Mouse (Mus musculus) adrenal gland, postnatal 25 days (tissue): ENCODE data around the gene Hscb. TPM values are rescaled to one million over a fixed set of nuclear protein-coding genes. Genes with fewer than 3 reads are reported as not detected.
A peak's percentile ranks its signal among the peaks of the same experiment; 100 is the strongest.

Source experiments
- DNase-seq: peaks from one replicate; pipeline ENCODE4 v3.0.0; 2021; ENCODE audit warnings: mixed read lengths
- total RNA-seq: library from RNA; stranded (reverse); gene quantifications from 2 replicates; pipeline ENCODE4 v1.2.3, GENCODE M21; 2021

Hscb gene
- total RNA-seq, 1 experiment from 2014 or later: 17.8 TPM

GRCm38 (mm10) chr5:110780761-110781528 is 58.6 kb downstream of the Hscb start:
- DNase-seq: no peak

DNA sequence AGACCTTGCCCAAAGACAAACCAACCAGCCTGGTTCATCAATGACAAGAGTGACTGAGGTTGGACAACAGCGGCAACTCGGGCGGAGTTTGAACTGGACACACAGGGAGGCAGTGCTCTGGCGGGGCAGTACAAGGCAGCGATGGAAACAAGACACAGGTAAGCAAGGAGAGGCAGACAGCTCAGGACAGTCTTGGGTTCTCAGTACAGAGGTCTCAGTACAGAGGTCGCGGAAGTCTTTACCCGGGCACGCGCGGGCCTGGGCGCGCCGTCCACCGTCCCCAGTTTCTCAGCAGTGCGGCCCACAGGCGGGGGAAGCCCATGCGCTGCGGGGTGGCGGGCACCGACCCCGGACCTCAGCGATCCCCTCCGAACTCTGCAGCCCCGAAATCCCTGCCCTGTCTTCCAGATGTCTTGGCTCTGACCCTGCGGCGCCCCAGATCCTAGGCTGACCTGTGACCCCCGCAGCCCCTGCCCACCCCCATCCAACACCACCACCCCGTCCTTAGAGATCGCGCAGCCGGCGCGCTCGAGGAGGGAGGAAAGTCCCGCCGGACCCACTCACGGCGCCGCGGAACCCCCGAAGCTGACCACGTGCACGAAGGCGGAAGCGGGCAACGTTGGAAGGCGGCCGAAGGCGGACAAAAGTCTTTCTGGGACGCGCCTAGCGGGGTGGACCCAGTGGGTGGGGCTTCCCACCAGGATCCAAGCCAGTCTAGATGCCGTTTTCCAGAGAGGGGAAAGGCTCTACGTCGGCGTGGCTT is 59.4 kb downstream of the Hscb start, which contains the start of gene Pus1:
Gene Pus1, minus strand, starts transcription at position 662 of the 763 bp plus-strand sequence.
- DNase-seq: peak; percentile 95

DNA sequence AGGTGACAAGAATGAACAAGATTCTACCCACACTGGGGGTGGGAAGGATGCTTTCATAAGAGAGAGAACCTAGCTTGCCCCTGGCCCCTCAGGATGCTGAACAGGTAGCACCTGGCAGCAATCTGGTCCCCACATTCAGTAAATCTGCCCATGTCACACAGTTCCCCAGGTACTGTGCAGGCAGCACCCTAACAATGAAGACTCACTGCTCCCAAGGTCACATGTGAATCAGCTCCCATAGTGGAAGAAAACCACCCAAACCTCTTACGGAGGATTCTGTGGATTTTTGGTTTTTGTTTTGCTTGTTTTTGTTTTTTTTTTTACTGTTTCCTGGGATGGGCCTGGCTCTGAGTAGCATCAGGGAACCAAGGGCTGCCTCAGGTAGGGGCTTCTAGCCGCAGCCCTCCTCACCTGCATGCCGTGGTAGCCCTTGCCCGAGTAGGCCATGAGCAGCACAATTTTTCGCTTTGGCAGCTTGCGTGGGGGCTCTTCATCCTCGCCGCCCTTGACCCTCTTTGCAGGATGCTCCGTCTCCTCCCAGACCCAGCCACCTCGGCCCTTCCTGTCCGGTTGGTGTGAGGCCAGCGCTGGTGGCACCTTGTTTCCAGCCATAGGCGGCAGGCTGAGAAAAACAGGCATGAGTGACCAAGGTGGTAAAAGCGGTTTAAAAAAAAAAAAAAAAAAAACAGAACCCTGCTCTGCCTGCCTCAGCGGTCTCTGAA is 60.1 kb downstream of the Hscb start:
- no peak for DNase-seq

Other genes with a start within 250 kb of the Hscb start
- 17.6 and 28.2 TPM in 2 replicates for gene Noc4l, start 186.4 kb downstream of the Hscb start, total RNA-seq
- 15.5 and 19.6 TPM in 2 replicates for gene Ddx51, start 186.3 kb downstream of the Hscb start, total RNA-seq
- gene Ep400, start 69.1 kb downstream of the Hscb start, total RNA-seq: 64.8 and 96.4 TPM in 2 replicates
- 51.6 and 56.1 TPM in 2 replicates for gene Pus1, start 59.1 kb downstream of the Hscb start, total RNA-seq
- gene Ulk1, start 29.7 kb downstream of the Hscb start, total RNA-seq: 61.5 and 61.8 TPM in 2 replicates
- gene Chek2, start 202 bp upstream of the Hscb start, total RNA-seq: 4.1 and 7.6 TPM in 2 replicates
- gene Ttc28, start 40.0 kb upstream of the Hscb start, total RNA-seq: 19.6 and 22.9 TPM in 2 replicates